Mouse (Mus musculus): ENCODE data around the gene Ildr2.
A peak's percentile ranks its signal among the peaks of the same experiment; 100 is the strongest.

The Ildr2 gene

GRCm38 (mm10) chr1:166343586-166343985 lies 89.6 kb downstream of the Ildr2 start:
- no peak for DNase-seq (ENCODE audit: low spot score)

- DNase-seq (ENCODE audit: low spot score) = no peak
These were observed 90.5 kb downstream of the Ildr2 start for GRCm38 (mm10) chr1:166344300-166345077.

- DNase-seq (ENCODE audit: low spot score) = no peak
These were observed 91.7 kb downstream of the Ildr2 start for GRCm38 (mm10) chr1:166345602-166346001.

GRCm38 (mm10) chr1:166346906-166347305 lies 93.0 kb downstream of the Ildr2 start:
- DNase-seq (ENCODE audit: low spot score) = no peak

- DNase-seq (ENCODE audit: low spot score) = no peak
These were observed 95.4 kb downstream of the Ildr2 start for GRCm38 (mm10) chr1:166349341-166349740.

- no peak for DNase-seq (ENCODE audit: low spot score)
These were observed 95.8 kb downstream of the Ildr2 start for GRCm38 (mm10) chr1:166349751-166350150.

GRCm38 (mm10) chr1:166360157-166360855 lies 106.4 kb downstream of the Ildr2 start:
- DNase-seq (ENCODE audit: low spot score) = peak; percentile 44

GRCm38 (mm10) chr1:166360896-166361295 lies 107.0 kb downstream of the Ildr2 start:
- DNase-seq (ENCODE audit: low spot score) = no peak

GRCm38 (mm10) chr1:166361842-166362241 lies 107.9 kb downstream of the Ildr2 start:
- no peak for DNase-seq (ENCODE audit: low spot score)

- DNase-seq (ENCODE audit: low spot score) = no peak
These were observed 108.7 kb downstream of the Ildr2 start for GRCm38 (mm10) chr1:166362659-166363058.

GRCm38 (mm10) chr1:166363122-166363521 lies 109.2 kb downstream of the Ildr2 start:
- no peak for DNase-seq (ENCODE audit: low spot score)
